Mouse (Mus musculus): ENCODE data around the gene Tjp2. TPM values are rescaled to one million over a fixed set of nuclear protein-coding genes. Genes with fewer than 3 reads are reported as not detected.
A peak's percentile ranks its signal among the peaks of the same experiment; 100 is the strongest.
"Not testable (repeated sequence)": the region's sequence is repeated elsewhere in the genome, so short reads cannot be mapped to it uniquely, and the experiment has no call there.

The Tjp2 gene
- polyA plus RNA-seq, 1 experiment from 2014 or later: 11.6 TPM

- no peaks in the 10 kb centered on the region for H3K27me3 ChIP-seq (ENCODE audit: control insufficient read depth, insufficient read depth, low read depth, low read length)
- no peak overlapping the region for H3K9ac ChIP-seq (ENCODE audit: low read depth, low read length)
- no peak for ATAC-seq
- no peaks in the 10 kb centered on the region for H3K9me3 ChIP-seq (replicated peaks; ENCODE audit: control insufficient read depth, low read length, poor library complexity, severe bottlenecking)
- no peak overlapping the region for H3K27ac ChIP-seq (ENCODE audit: low read length)
- no peaks in the 10 kb centered on the region for H3K36me3 ChIP-seq (ENCODE audit: control insufficient read depth, insufficient read depth, low read length)
- H3K4me2 ChIP-seq (ENCODE audit: low read length): no peak overlapping the region
- no peak overlapping the region for H3K4me3 ChIP-seq (ENCODE audit: low read depth, low read length)
- 86% methylated on average over 4 of the region's 4 CpGs for WGBS
- no peaks in the 10 kb centered on the region for H3K4me1 ChIP-seq (ENCODE audit: control insufficient read depth, insufficient read depth, low read length)
These were observed 13.2 kb upstream of the Tjp2 start for GRCm38 (mm10) chr19:24238011-24238410.

- H3K4me2 ChIP-seq (ENCODE audit: low read length); H3K4me1 ChIP-seq (ENCODE audit: control insufficient read depth, insufficient read depth, low read length); H3K9ac ChIP-seq (ENCODE audit: low read depth, low read length); H3K27me3 ChIP-seq (ENCODE audit: control insufficient read depth, insufficient read depth, low read depth, low read length); H3K9me3 ChIP-seq (replicated peaks; ENCODE audit: control insufficient read depth, low read length, poor library complexity, severe bottlenecking); H3K27ac ChIP-seq (ENCODE audit: low read length); H3K4me3 ChIP-seq (ENCODE audit: low read depth, low read length); H3K36me3 ChIP-seq (ENCODE audit: control insufficient read depth, insufficient read depth, low read length): not testable (repeated sequence)
- 0 out of 2 replicates have a peak, but pooled peaks have one; percentile 36 for ATAC-seq
- 100% methylated on average over 1 of the region's 1 CpGs for WGBS
These were observed 7.5 kb upstream of the Tjp2 start for GRCm38 (mm10) chr19:24232356-24232755.

GRCm38 (mm10) chr19:24225305-24225696, 471 bp upstream of the Tjp2 start:
- 0 out of 2 replicates have a peak overlapping the region, but pooled peaks have one; percentile 38 for H3K27ac ChIP-seq (ENCODE audit: low read length)
- 1% methylated on average over 17 of the region's 17 CpGs for WGBS
- H3K27me3 ChIP-seq (ENCODE audit: control insufficient read depth, insufficient read depth, low read depth, low read length): peaks cover 17% of the 10 kb centered on the region
- peaks cover 10% of the 10 kb centered on the region for H3K4me1 ChIP-seq (ENCODE audit: control insufficient read depth, insufficient read depth, low read length)
- H3K36me3 ChIP-seq (ENCODE audit: control insufficient read depth, insufficient read depth, low read length): no peaks in the 10 kb centered on the region
- H3K4me3 ChIP-seq (ENCODE audit: low read depth, low read length): peak overlapping the region; percentile 47
- no peak overlapping the region for H3K9ac ChIP-seq (ENCODE audit: low read depth, low read length)
- H3K9me3 ChIP-seq (replicated peaks; ENCODE audit: control insufficient read depth, low read length, poor library complexity, severe bottlenecking): no peaks in the 10 kb centered on the region
- ATAC-seq: no peak; the same call in 1 of the 2 replicates
- H3K4me2 ChIP-seq (ENCODE audit: low read length): peak overlapping the region; percentile 89

- Histone ChIP-seq H3K4me1 (ENCODE audit: control insufficient read depth, insufficient read depth, low read length) (peaks cover 10% of the 10 kb centered on the region), H3K9me3 (replicated peaks; ENCODE audit: control insufficient read depth, low read length, poor library complexity, severe bottlenecking) (no peaks in the 10 kb centered on the region), H3K27ac (ENCODE audit: low read length) (0 out of 2 replicates have a peak overlapping the region, but pooled peaks have one; percentile 11), H3K4me2 (ENCODE audit: low read length) (peak overlapping the region; percentile 89), H3K27me3 (ENCODE audit: control insufficient read depth, insufficient read depth, low read depth, low read length) (peaks cover 17% of the 10 kb centered on the region), H3K36me3 (ENCODE audit: control insufficient read depth, insufficient read depth, low read length) (no peaks in the 10 kb centered on the region), H3K4me3 (ENCODE audit: low read depth, low read length) (peak overlapping the region; percentile 47; the same call in 1 of the 2 replicates), H3K9ac (ENCODE audit: low read depth, low read length) (no peak overlapping the region)
- ATAC-seq: no peak
- WGBS: 15% methylated on average over 11 of the region's 11 CpGs
These were observed 979 bp downstream of the Tjp2 start for GRCm38 (mm10) chr19:24223851-24224251.

GRCm38 (mm10) chr19:24221455-24221854, 3.4 kb downstream of the Tjp2 start:
- Histone ChIP-seq H3K27ac (ENCODE audit: low read length) (no peak overlapping the region), H3K4me2 (ENCODE audit: low read length) (no peak overlapping the region), H3K9me3 (replicated peaks; ENCODE audit: control insufficient read depth, low read length, poor library complexity, severe bottlenecking) (no peaks in the 10 kb centered on the region), H3K4me1 (ENCODE audit: control insufficient read depth, insufficient read depth, low read length) (peaks cover 10% of the 10 kb centered on the region), H3K4me3 (ENCODE audit: low read depth, low read length) (no peak overlapping the region), H3K9ac (ENCODE audit: low read depth, low read length) (no peak overlapping the region), H3K27me3 (ENCODE audit: control insufficient read depth, insufficient read depth, low read depth, low read length) (peaks cover 17% of the 10 kb centered on the region), H3K36me3 (ENCODE audit: control insufficient read depth, insufficient read depth, low read length) (no peaks in the 10 kb centered on the region)
- ATAC-seq: no peak
- WGBS: 85% methylated on average over 4 of the region's 4 CpGs

GRCm38 (mm10) chr19:24220795-24221445, 3.9 kb downstream of the Tjp2 start:
- no peak for ATAC-seq
- no peaks in the 10 kb centered on the region for H3K9me3 ChIP-seq (replicated peaks; ENCODE audit: control insufficient read depth, low read length, poor library complexity, severe bottlenecking)

GRCm38 (mm10) chr19:24219011-24219410, 5.8 kb downstream of the Tjp2 start:
- no peaks in the 10 kb centered on the region; the same call in 1 of the 2 replicates for H3K4me1 ChIP-seq (ENCODE audit: control insufficient read depth, insufficient read depth, low read length)
- no peak for ATAC-seq
- no peak overlapping the region for H3K9ac ChIP-seq (ENCODE audit: low read depth, low read length)
- peaks cover 3% of the 10 kb centered on the region; the same call in 1 of the 2 replicates for H3K27me3 ChIP-seq (ENCODE audit: control insufficient read depth, insufficient read depth, low read depth, low read length)
- H3K9me3 ChIP-seq (replicated peaks; ENCODE audit: control insufficient read depth, low read length, poor library complexity, severe bottlenecking): no peaks in the 10 kb centered on the region
- no peaks in the 10 kb centered on the region for H3K36me3 ChIP-seq (ENCODE audit: control insufficient read depth, insufficient read depth, low read length)
- no peak overlapping the region for H3K27ac ChIP-seq (ENCODE audit: low read length)
- no peak overlapping the region for H3K4me3 ChIP-seq (ENCODE audit: low read depth, low read length)
- no peak overlapping the region for H3K4me2 ChIP-seq (ENCODE audit: low read length)
- 78% methylated on average over 9 of the region's 9 CpGs for WGBS

More at GRCm38 (mm10) chr19:24220795-24221445, 3.9 kb downstream of the Tjp2 start:
- Histone ChIP-seq H3K4me1 (ENCODE audit: control insufficient read depth, insufficient read depth, low read length) (peaks cover 10% of the 10 kb centered on the region), H3K9ac (ENCODE audit: low read depth, low read length) (no peak overlapping the region), H3K27ac (ENCODE audit: low read length) (no peak overlapping the region), H3K4me3 (ENCODE audit: low read depth, low read length) (no peak overlapping the region), H3K36me3 (ENCODE audit: control insufficient read depth, insufficient read depth, low read length) (no peaks in the 10 kb centered on the region), H3K4me2 (ENCODE audit: low read length) (no peak overlapping the region), H3K27me3 (ENCODE audit: control insufficient read depth, insufficient read depth, low read depth, low read length) (peaks cover 14% of the 10 kb centered on the region)
- WGBS: 19% methylated on average over 14 of the region's 14 CpGs

- Histone ChIP-seq H3K9me3 (replicated peaks; ENCODE audit: control insufficient read depth, low read length, poor library complexity, severe bottlenecking) (no peaks in the 10 kb centered on the region), H3K27ac (ENCODE audit: low read length) (no peak overlapping the region), H3K4me2 (ENCODE audit: low read length) (no peak overlapping the region), H3K4me3 (ENCODE audit: low read depth, low read length) (no peak overlapping the region), H3K27me3 (ENCODE audit: control insufficient read depth, insufficient read depth, low read depth, low read length) (no peaks in the 10 kb centered on the region), H3K9ac (ENCODE audit: low read depth, low read length) (no peak overlapping the region), H3K36me3 (ENCODE audit: control insufficient read depth, insufficient read depth, low read length) (no peaks in the 10 kb centered on the region), H3K4me1 (ENCODE audit: control insufficient read depth, insufficient read depth, low read length) (no peaks in the 10 kb centered on the region; the same call in 1 of the 2 replicates)
- no peak for ATAC-seq
- 41% methylated on average over 2 of the region's 2 CpGs for WGBS
These were observed 6.5 kb downstream of the Tjp2 start for GRCm38 (mm10) chr19:24218291-24218690.

GRCm38 (mm10) chr19:24217851-24218250, 7.0 kb downstream of the Tjp2 start:
- ATAC-seq: no peak

More at GRCm38 (mm10) chr19:24217851-24218250, 7.0 kb downstream of the Tjp2 start:
- H3K36me3 ChIP-seq (ENCODE audit: control insufficient read depth, insufficient read depth, low read length): no peaks in the 10 kb centered on the region
- H3K27me3 ChIP-seq (ENCODE audit: control insufficient read depth, insufficient read depth, low read depth, low read length): no peaks in the 10 kb centered on the region
- H3K4me2 ChIP-seq (ENCODE audit: low read length): no peak overlapping the region
- no peaks in the 10 kb centered on the region; the same call in 1 of the 2 replicates for H3K4me1 ChIP-seq (ENCODE audit: control insufficient read depth, insufficient read depth, low read length)
- H3K27ac ChIP-seq (ENCODE audit: low read length): no peak overlapping the region
- H3K9me3 ChIP-seq (replicated peaks; ENCODE audit: control insufficient read depth, low read length, poor library complexity, severe bottlenecking): no peaks in the 10 kb centered on the region
- H3K4me3 ChIP-seq (ENCODE audit: low read depth, low read length): no peak overlapping the region
- no peak overlapping the region for H3K9ac ChIP-seq (ENCODE audit: low read depth, low read length)

All from midbrain, embryonic 16.5 days (tissue).